Mouse (Mus musculus): Measurements from ENCODE around the gene Itpkb. TPM values are rescaled to one million over a fixed set of nuclear protein-coding genes. Genes with fewer than 3 reads are reported as not detected.
A peak's percentile ranks its signal among the peaks of the same experiment; 100 is the strongest.

The Itpkb gene
- total and polyA plus RNA-seq, 3 experiments, result 4.2 to 14.4 (median 10.6) TPM

DNA sequence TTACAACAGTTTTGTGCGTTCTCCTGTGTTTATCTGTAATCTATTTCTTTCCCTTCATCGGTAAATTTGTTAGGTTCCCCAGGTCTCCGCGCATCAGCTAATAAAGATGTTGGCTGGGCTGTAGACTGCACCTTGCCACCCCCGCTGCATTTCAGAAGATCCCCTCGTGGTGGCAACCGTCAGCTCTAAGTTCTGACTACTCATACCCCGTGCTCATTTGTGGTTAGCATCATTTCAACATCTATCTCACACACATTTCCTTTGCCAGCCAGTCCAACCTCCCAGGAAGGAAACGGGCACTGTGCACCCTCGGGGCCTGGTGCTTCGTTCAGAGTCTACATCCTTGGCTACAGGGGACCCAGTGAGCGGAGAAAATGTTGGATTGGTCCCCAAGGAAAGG, 101.5 kb downstream of the Itpkb start (continued):
- no peak for TF ChIP-seq MAFK (IDR thresholded peaks at IDR 0.05; ENCODE audit: insufficient replicate concordance, low read length)
- no peak for TF ChIP-seq CHD2 (IDR thresholded peaks at IDR 0.05; ENCODE audit: low read length)
- TF ChIP-seq USF2 (conservative IDR thresholded peaks at IDR 0.05; ENCODE audit: low read depth, low read length), result no peak
- no peak for TF ChIP-seq NRF1 (IDR thresholded peaks at IDR 0.05; ENCODE audit: low read depth, low read length)
- TF ChIP-seq MXI1 (IDR thresholded peaks at IDR 0.05; ENCODE audit: low read depth, low read length), result peak; percentile 62; the same call in 1 of the 2 replicates
- TF ChIP-seq BHLHE40 (IDR thresholded peaks at IDR 0.05; ENCODE audit: low read depth, low read length), result peak; percentile 58; the same call in 1 of the 2 replicates
- TF ChIP-seq MAX (IDR thresholded peaks at IDR 0.05; ENCODE audit: low read length), result peak; percentile 62; the same call in 1 of the 2 replicates
- no peak for TF ChIP-seq KAT2A (IDR thresholded peaks at IDR 0.05; ENCODE audit: insufficient replicate concordance, low read length)

DNA sequence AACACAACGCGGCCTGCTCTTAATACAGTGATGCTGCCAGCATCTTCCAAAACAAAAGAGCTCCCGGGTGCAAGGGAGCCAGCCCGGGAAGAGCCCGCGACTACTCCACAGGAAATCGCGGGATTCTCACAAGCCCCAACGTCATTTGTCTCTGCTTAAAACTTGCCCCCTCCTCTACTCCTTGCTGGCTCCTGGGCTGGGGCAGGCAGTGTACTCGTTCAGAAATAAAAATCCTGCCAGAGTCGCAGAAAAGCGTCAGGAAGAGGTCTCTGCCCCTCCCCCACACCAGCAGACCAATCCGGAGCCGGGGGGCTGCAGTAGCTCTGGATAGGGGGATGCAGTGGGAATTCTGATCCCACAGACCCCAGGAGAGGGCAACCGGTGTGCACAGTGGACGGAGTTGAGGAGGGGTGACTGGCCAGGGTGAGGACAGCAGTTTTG, 102.8 kb downstream of the Itpkb start:
- H3K27me3 ChIP-seq (replicated peaks), result no peaks in the 10 kb centered on the region
- no peak for DNase-seq (ENCODE audit: extremely low read depth)
- H3K4me3 ChIP-seq (replicated peaks in 1 of 3; ENCODE audit: low read depth in 2 of 3, low read length in 2 of 3, poor library complexity in 1 of 3), result no peak overlapping the region
- H3K4me1 ChIP-seq (ENCODE audit: control insufficient read depth in 1 of 2, insufficient read depth in 2 of 2), result peaks cover 20 to 69% of the 10 kb centered on the region in 2 experiments
- H3K4me2 ChIP-seq (ENCODE audit: insufficient read depth, low read depth, poor library complexity, severe bottlenecking), result no peak overlapping the region
- H3K9me3 ChIP-seq (replicated peaks; ENCODE audit: low read length), result no peaks in the 10 kb centered on the region
- no peaks in the 10 kb centered on the region for H3K79me2 ChIP-seq (replicated peaks; ENCODE audit: control insufficient read depth, extremely low read depth, insufficient read depth, poor library complexity, severe bottlenecking)
- dilution Hi-C loops (cut with MboI; ENCODE audit: extremely low pct_ligation_motif_present, extremely low pct_unique_long_range_greater_than_20kb, low sequenced_read_pairs) (no loop called here), in situ Hi-C loops (cut with MboI; ENCODE audit: low pct_ligation_motif_present, low pct_unique_long_range_greater_than_20kb, low sequenced_read_pairs) (loop anchor here (5.0 kb wide), 1 partner anchor 334 kb away; no protein-coding TSS in a partner anchor)
- H3K27ac ChIP-seq (ENCODE audit: insufficient read depth, low read depth), result no peak overlapping the region
- TF ChIP-seq MAX (IDR thresholded peaks at IDR 0.05; ENCODE audit: low read length), result no peak
- TF ChIP-seq PAX5 (IDR thresholded peaks at IDR 0.05; ENCODE audit: low read length), result no peak
- TF ChIP-seq ZNF384 (IDR thresholded peaks at IDR 0.05; ENCODE audit: low read depth, low read length), result no peak
- no peak for TF ChIP-seq SMC3 (IDR thresholded peaks at IDR 0.05; ENCODE audit: low read depth, low read length)
- no peak for TF ChIP-seq BHLHE40 (IDR thresholded peaks at IDR 0.05; ENCODE audit: low read depth, low read length)
- no peak; the same call in 1 of the 2 replicates for TF ChIP-seq CHD2 (IDR thresholded peaks at IDR 0.05; ENCODE audit: low read length)
- no peaks in the 10 kb centered on the region for H3K36me3 ChIP-seq (replicated peaks in 1 of 2; ENCODE audit: control insufficient read depth in 1 of 2, insufficient read depth in 1 of 2, low read length in 1 of 2)
- no peak overlapping the region for H3K9ac ChIP-seq (ENCODE audit: insufficient read depth, low read depth)

DNA sequence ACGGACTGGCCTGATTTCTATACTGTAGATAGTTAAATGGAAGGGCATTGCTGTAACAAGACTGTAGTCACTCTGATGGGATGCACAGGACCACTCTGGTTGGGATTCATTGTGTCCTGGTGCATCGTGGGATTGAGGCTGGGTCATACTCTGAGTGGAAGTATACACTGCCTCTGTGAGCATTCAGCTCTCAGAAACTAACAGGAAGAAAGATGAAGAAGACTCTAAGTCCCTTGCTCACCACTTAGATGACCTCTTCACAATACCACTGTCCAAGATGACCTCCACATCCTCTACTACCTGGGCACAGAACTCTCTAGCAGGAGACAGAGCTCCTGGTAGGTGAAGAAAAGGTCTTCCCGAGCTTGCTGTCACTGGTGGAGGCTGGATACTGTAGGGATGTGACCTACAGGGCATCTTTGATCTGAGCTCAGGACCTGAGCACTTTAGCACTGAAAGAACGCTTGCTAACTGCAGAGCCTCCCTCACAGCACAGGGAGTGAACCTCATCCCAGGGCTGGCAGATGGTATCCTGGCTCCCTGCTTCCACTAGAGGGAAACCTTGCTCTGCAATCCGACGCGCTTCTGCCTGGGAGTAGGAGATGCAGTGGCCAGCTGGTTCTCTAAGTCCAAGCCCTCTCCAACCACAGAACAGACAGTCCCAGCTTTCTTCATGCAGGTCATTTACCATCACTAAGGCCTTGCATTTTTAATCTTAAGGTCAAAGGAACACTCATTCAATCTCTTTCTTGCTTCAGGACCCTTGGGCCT, 103.7 kb downstream of the Itpkb start:
- Histone ChIP-seq H3K36me3 (replicated peaks in 1 of 2; ENCODE audit: control insufficient read depth in 1 of 2, insufficient read depth in 1 of 2, low read length in 1 of 2) (no peaks in the 10 kb centered on the region), H3K4me3 (replicated peaks in 1 of 3; ENCODE audit: low read depth in 2 of 3, low read length in 2 of 3, poor library complexity in 1 of 3) (no peak overlapping the region), H3K9ac (ENCODE audit: insufficient read depth, low read depth) (no peak overlapping the region), H3K27me3 (replicated peaks) (no peaks in the 10 kb centered on the region), H3K4me1 (ENCODE audit: control insufficient read depth in 1 of 2, insufficient read depth in 2 of 2) (peaks cover 16 to 61% of the 10 kb centered on the region in 2 experiments), H3K9me3 (replicated peaks; ENCODE audit: low read length) (no peaks in the 10 kb centered on the region), H3K4me2 (ENCODE audit: insufficient read depth, low read depth, poor library complexity, severe bottlenecking) (no peak overlapping the region), H3K27ac (ENCODE audit: insufficient read depth, low read depth) (no peak overlapping the region), H3K79me2 (replicated peaks; ENCODE audit: control insufficient read depth, extremely low read depth, insufficient read depth, poor library complexity, severe bottlenecking) (no peaks in the 10 kb centered on the region)
- no peak for TF ChIP-seq UBTF (IDR thresholded peaks at IDR 0.05; ENCODE audit: low read depth, low read length)
- TF ChIP-seq ZC3H11A (IDR thresholded peaks at IDR 0.05; ENCODE audit: low read depth, low read length), result peak; percentile 94
- no peak for TF ChIP-seq POLR2A (IDR thresholded peaks at IDR 0.05; ENCODE audit: low read depth, low read length)
- peak; percentile 99 for TF ChIP-seq RAD21 (IDR thresholded peaks at IDR 0.05; ENCODE audit: low read depth, low read length)
- no peak for TF ChIP-seq MAX (IDR thresholded peaks at IDR 0.05; ENCODE audit: low read length)
- peak; percentile 36; the same call in 1 of the 2 replicates for TF ChIP-seq IRF4 (IDR thresholded peaks at IDR 0.05; ENCODE audit: low read depth, low read length)
- TF ChIP-seq MAZ (IDR thresholded peaks at IDR 0.05; ENCODE audit: low read depth, low read length), result no peak
- TF ChIP-seq ZMIZ1 (IDR thresholded peaks at IDR 0.05; ENCODE audit: low read depth, low read length), result no peak
- TF ChIP-seq CTCF (conservative IDR thresholded peaks at IDR 0.05 in 1 of 2, IDR thresholded peaks at IDR 0.05 in 1 of 2; ENCODE audit: low read depth in 2 of 2, low read length in 2 of 2), result peak; percentile 65 to 96
- TF ChIP-seq SMC3 (IDR thresholded peaks at IDR 0.05; ENCODE audit: low read depth, low read length), result peak; percentile 99
- in situ Hi-C loops (cut with MboI; ENCODE audit: low pct_ligation_motif_present, low pct_unique_long_range_greater_than_20kb, low sequenced_read_pairs), result loop anchor here (5.0 kb wide), 1 partner anchor 333 kb away; no protein-coding TSS in a partner anchor
- dilution Hi-C loops (cut with MboI; ENCODE audit: extremely low pct_ligation_motif_present, extremely low pct_unique_long_range_greater_than_20kb, low sequenced_read_pairs), result no loop called here
- DNase-seq (ENCODE audit: extremely low read depth), result peak; percentile 78

Data from CH12.LX (cell line).